Mouse (Mus musculus): ENCODE results near the gene Defb23. TPM values are rescaled to one million over a fixed set of nuclear protein-coding genes. Genes with fewer than 3 reads are reported as not detected.

Gene Defb23
- polyA plus RNA-seq, 1 experiment, result not detected

GRCm38 (mm10) chr2:152480881-152481280 is 16.5 kb upstream of the Defb23 start:
- TF ChIP-seq GATA1 (IDR thresholded peaks at IDR 0.05; ENCODE audit: borderline replicate concordance, low read length) (no peak), FLI1 (IDR thresholded peaks at IDR 0.05; ENCODE audit: low read length) (no peak)
- Histone ChIP-seq H3K9me3 (peaks cover 18% of the 10 kb centered on the region; the same call in 1 of the 2 replicates), H3K27me3 (replicated peaks) (peaks cover 7% of the 10 kb centered on the region), H3K4me1 (peaks cover 16% of the 10 kb centered on the region), H3K36me3 (replicated peaks; ENCODE audit: low read length) (no peaks in the 10 kb centered on the region), H3K4me3 (replicated peaks) (no peak overlapping the region)

- H3K4me1 ChIP-seq, result peaks cover 8% of the 10 kb centered on the region
- H3K27me3 ChIP-seq (replicated peaks), result peaks cover 11% of the 10 kb centered on the region
- H3K4me3 ChIP-seq (replicated peaks), result no peak within 1 kb of the TSS
- 0 out of 2 replicates have a peak, but pooled peaks cover 6% of the 10 kb centered on the region for H3K9me3 ChIP-seq
- no peaks in the 10 kb centered on the region for H3K36me3 ChIP-seq (replicated peaks; ENCODE audit: low read length)
- TF ChIP-seq FLI1 (IDR thresholded peaks at IDR 0.05; ENCODE audit: low read length) (no peak), GATA1 (IDR thresholded peaks at IDR 0.05; ENCODE audit: borderline replicate concordance, low read length) (no peak)
Observed at GRCm38 (mm10) chr2:152476763-152477162, 12.3 kb upstream of the Defb23 start, which contains the start of gene Defb20. Gene Defb20 (plus strand): TSS chr2:152477063.

- Histone ChIP-seq H3K9me3 (no peaks in the 10 kb centered on the region), H3K4me3 (replicated peaks) (no peak overlapping the region), H3K27me3 (replicated peaks) (peaks cover 16% of the 10 kb centered on the region), H3K4me1 (peaks cover 7% of the 10 kb centered on the region; the same call in 1 of the 2 replicates), H3K36me3 (replicated peaks; ENCODE audit: low read length) (no peaks in the 10 kb centered on the region)
- no peak for TF ChIP-seq FLI1 (IDR thresholded peaks at IDR 0.05; ENCODE audit: low read length)
- TF ChIP-seq GATA1 (IDR thresholded peaks at IDR 0.05; ENCODE audit: borderline replicate concordance, low read length), result no peak
Observed at GRCm38 (mm10) chr2:152472434-152472833, 8.0 kb upstream of the Defb23 start.

GRCm38 (mm10) chr2:152470973-152471372 is 6.6 kb upstream of the Defb23 start:
- Histone ChIP-seq H3K9me3 (no peaks in the 10 kb centered on the region), H3K4me3 (replicated peaks) (peak overlapping the region; percentile 78), H3K36me3 (replicated peaks; ENCODE audit: low read length) (no peaks in the 10 kb centered on the region), H3K4me1 (peaks cover 7% of the 10 kb centered on the region; the same call in 1 of the 2 replicates), H3K27me3 (replicated peaks) (peaks cover 17% of the 10 kb centered on the region)
- no peak for TF ChIP-seq FLI1 (IDR thresholded peaks at IDR 0.05; ENCODE audit: low read length)

- H3K36me3 ChIP-seq (replicated peaks; ENCODE audit: low read length), result no peaks in the 10 kb centered on the region
- TF ChIP-seq FLI1 (IDR thresholded peaks at IDR 0.05; ENCODE audit: low read length) (no peak), GATA1 (IDR thresholded peaks at IDR 0.05; ENCODE audit: borderline replicate concordance, low read length) (no peak)
- H3K9me3 ChIP-seq, result peaks cover 2% of the 10 kb centered on the region
- H3K4me1 ChIP-seq, result no peaks in the 10 kb centered on the region
- no peak overlapping the region for H3K4me3 ChIP-seq (replicated peaks)
- H3K27me3 ChIP-seq (replicated peaks), result peaks cover 38% of the 10 kb centered on the region
Observed at GRCm38 (mm10) chr2:152459241-152459640, 5.2 kb downstream of the Defb23 start.

GRCm38 (mm10) chr2:152452101-152452781 is 12.2 kb downstream of the Defb23 start:
- no peak overlapping the region for H3K4me3 ChIP-seq (replicated peaks)
- no peaks in the 10 kb centered on the region for H3K9me3 ChIP-seq
- H3K27me3 ChIP-seq (replicated peaks), result peaks cover 44% of the 10 kb centered on the region
- TF ChIP-seq GATA1 (IDR thresholded peaks at IDR 0.05; ENCODE audit: borderline replicate concordance, low read length), result no peak
- TF ChIP-seq FLI1 (IDR thresholded peaks at IDR 0.05; ENCODE audit: low read length), result no peak
- H3K4me1 ChIP-seq, result peaks cover 3% of the 10 kb centered on the region
- H3K36me3 ChIP-seq (replicated peaks; ENCODE audit: low read length), result no peaks in the 10 kb centered on the region

- TF ChIP-seq GATA1 (IDR thresholded peaks at IDR 0.05; ENCODE audit: borderline replicate concordance, low read length), result no peak
- no peak for TF ChIP-seq FLI1 (IDR thresholded peaks at IDR 0.05; ENCODE audit: low read length)
- H3K4me1 ChIP-seq, result peaks cover 17% of the 10 kb centered on the region
- H3K9me3 ChIP-seq, result no peaks in the 10 kb centered on the region
- no peak overlapping the region for H3K4me3 ChIP-seq (replicated peaks)
- no peaks in the 10 kb centered on the region for H3K36me3 ChIP-seq (replicated peaks; ENCODE audit: low read length)
- peaks cover 40% of the 10 kb centered on the region for H3K27me3 ChIP-seq (replicated peaks)
Observed at GRCm38 (mm10) chr2:152450241-152450640, 14.2 kb downstream of the Defb23 start.

- H3K4me1 ChIP-seq, result peaks cover 30% of the 10 kb centered on the region
- no peaks in the 10 kb centered on the region for H3K36me3 ChIP-seq (replicated peaks; ENCODE audit: low read length)
- no peak overlapping the region for H3K4me3 ChIP-seq (replicated peaks)
- no peak for TF ChIP-seq FLI1 (IDR thresholded peaks at IDR 0.05; ENCODE audit: low read length)
- H3K27me3 ChIP-seq (replicated peaks), result peaks cover 57% of the 10 kb centered on the region
- no peaks in the 10 kb centered on the region for H3K9me3 ChIP-seq
Observed at GRCm38 (mm10) chr2:152447461-152447860, 17.0 kb downstream of the Defb23 start.

GRCm38 (mm10) chr2:152446642-152447041 is 17.8 kb downstream of the Defb23 start:
- H3K4me3 ChIP-seq (replicated peaks), result peak overlapping the region; percentile 8
- H3K27me3 ChIP-seq (replicated peaks), result peaks cover 57% of the 10 kb centered on the region
- no peaks in the 10 kb centered on the region for H3K36me3 ChIP-seq (replicated peaks; ENCODE audit: low read length)
- peaks cover 30% of the 10 kb centered on the region for H3K4me1 ChIP-seq
- TF ChIP-seq GATA1 (IDR thresholded peaks at IDR 0.05; ENCODE audit: borderline replicate concordance, low read length), result no peak
- TF ChIP-seq FLI1 (IDR thresholded peaks at IDR 0.05; ENCODE audit: low read length), result no peak
- no peaks in the 10 kb centered on the region for H3K9me3 ChIP-seq

GRCm38 (mm10) chr2:152443281-152443680 is 21.1 kb downstream of the Defb23 start:
- Histone ChIP-seq H3K4me1 (peaks cover 30% of the 10 kb centered on the region), H3K27me3 (replicated peaks) (peaks cover 61% of the 10 kb centered on the region), H3K36me3 (replicated peaks; ENCODE audit: low read length) (no peaks in the 10 kb centered on the region), H3K4me3 (replicated peaks) (no peak overlapping the region), H3K9me3 (no peaks in the 10 kb centered on the region)
- TF ChIP-seq GATA1 (IDR thresholded peaks at IDR 0.05; ENCODE audit: borderline replicate concordance, low read length), result no peak
- no peak for TF ChIP-seq FLI1 (IDR thresholded peaks at IDR 0.05; ENCODE audit: low read length)

Measured in megakaryocyte, embryonic 14.5 days (primary cell).